Mouse (Mus musculus) lung, postnatal 0 days (tissue): Measurements from ENCODE around the gene Prkag1.

ENCODE experiments used
- CTCF ChIP-seq: IDR thresholded peaks from 2 replicates; pipeline ENCODE4 v1.5.1; 2016; ENCODE audit warnings: antibody characterized with exemption, mild to moderate bottlenecking
- EP300 ChIP-seq: IDR thresholded peaks from 2 replicates; pipeline ENCODE4 v1.6.1; 2016; ENCODE audit warnings: antibody characterized with exemption, mild to moderate bottlenecking, control low read depth

DNA sequence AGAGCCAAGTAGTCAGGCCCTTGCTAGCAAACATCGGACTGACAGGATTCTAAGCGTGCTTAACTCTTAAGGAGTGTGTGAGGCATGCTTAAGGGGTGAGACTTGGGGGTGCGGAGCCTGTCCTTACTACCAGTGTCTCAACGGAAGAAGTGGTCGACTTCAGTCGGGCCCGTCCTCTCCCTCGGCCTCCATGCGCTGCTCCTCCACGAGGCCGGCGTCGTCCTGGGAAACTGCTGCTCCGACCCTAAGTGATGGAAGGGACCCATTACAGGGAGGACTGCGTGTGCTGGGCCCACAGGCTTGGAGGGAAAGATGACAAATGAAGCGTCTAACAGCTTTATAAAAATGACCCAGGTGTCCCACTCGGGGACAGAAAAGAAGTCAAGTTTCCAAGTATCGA is 29.6 kb upstream of the Prkag1 start:
- TF ChIP-seq CTCF, result no peak
- TF ChIP-seq EP300, result no peak
